Mouse (Mus musculus): Measurements from ENCODE around the gene Dclk1. TPM values are rescaled to one million over a fixed set of nuclear protein-coding genes. Genes with fewer than 3 reads are reported as not detected.

Gene Dclk1
- polyA plus RNA-seq, 1 experiment, result 2.2 TPM

GRCm38 (mm10) chr3:55223862-55224261, 18.3 kb upstream of the Dclk1 start:
- Histone ChIP-seq H3K79me3 (ENCODE audit: low read depth) (no peaks in the 10 kb centered on the region), H3K79me2 (ENCODE audit: control insufficient read depth, insufficient read depth) (no peaks in the 10 kb centered on the region), H3K27me3 (ENCODE audit: control insufficient read depth, insufficient read depth, insufficient read length) (no peaks in the 10 kb centered on the region), H3K4me3 (ENCODE audit: insufficient read depth, poor library complexity, severe bottlenecking) (no peak overlapping the region), H3ac (ENCODE audit: control insufficient read depth, insufficient read length, low read depth) (no peak overlapping the region), H3K36me3 (ENCODE audit: control insufficient read depth, insufficient read depth) (no peaks in the 10 kb centered on the region)
- no peak for TF ChIP-seq CEBPB (IDR thresholded peaks at IDR 0.05; ENCODE audit: low read depth)
- no peak for TF ChIP-seq MYOG (IDR thresholded peaks at IDR 0.05; ENCODE audit: control insufficient read depth, extremely low read depth, insufficient read length)
- no peak for TF ChIP-seq USF1 (IDR thresholded peaks at IDR 0.05; ENCODE audit: low read depth)
- no peak for TF ChIP-seq MYOD1 (IDR thresholded peaks at IDR 0.05; ENCODE audit: control insufficient read depth, insufficient read length, low read depth)
- no peak for TF ChIP-seq MAX (IDR thresholded peaks at IDR 0.05)
- TF ChIP-seq FOSL1 (IDR thresholded peaks at IDR 0.05; ENCODE audit: insufficient read depth, low read length, poor library complexity, severe bottlenecking), result no peak
- TF ChIP-seq CTCF (IDR thresholded peaks at IDR 0.05; ENCODE audit: control insufficient read depth, insufficient read depth, insufficient read length), result no peak

- TF ChIP-seq MYOD1 (IDR thresholded peaks at IDR 0.05; ENCODE audit: control insufficient read depth, insufficient read length, low read depth) (peak; percentile 95), MYOG (IDR thresholded peaks at IDR 0.05; ENCODE audit: control insufficient read depth, extremely low read depth, insufficient read length) (no peak), CTCF (IDR thresholded peaks at IDR 0.05; ENCODE audit: control insufficient read depth, insufficient read depth, insufficient read length) (no peak), FOSL1 (IDR thresholded peaks at IDR 0.05; ENCODE audit: insufficient read depth, low read length, poor library complexity, severe bottlenecking) (no peak), CEBPB (IDR thresholded peaks at IDR 0.05; ENCODE audit: low read depth) (no peak), USF1 (IDR thresholded peaks at IDR 0.05; ENCODE audit: low read depth) (peak; percentile 61)
- H3K79me3 ChIP-seq (ENCODE audit: low read depth), result no peaks in the 10 kb centered on the region
- H3ac ChIP-seq (ENCODE audit: control insufficient read depth, insufficient read length, low read depth), result no peak overlapping the region
- H3K27me3 ChIP-seq (ENCODE audit: control insufficient read depth, insufficient read depth, insufficient read length), result no peaks in the 10 kb centered on the region
- H3K4me3 ChIP-seq (ENCODE audit: insufficient read depth, poor library complexity, severe bottlenecking), result no peak overlapping the region
- H3K36me3 ChIP-seq (ENCODE audit: control insufficient read depth, insufficient read depth), result no peaks in the 10 kb centered on the region
- no peaks in the 10 kb centered on the region for H3K79me2 ChIP-seq (ENCODE audit: control insufficient read depth, insufficient read depth)
These were observed 15.5 kb upstream of the Dclk1 start for GRCm38 (mm10) chr3:55226501-55227213.

GRCm38 (mm10) chr3:55227214-55227581, 15.0 kb upstream of the Dclk1 start:
- H3ac ChIP-seq (ENCODE audit: control insufficient read depth, insufficient read length, low read depth), result no peak overlapping the region
- no peak overlapping the region for H3K4me3 ChIP-seq (ENCODE audit: insufficient read depth, poor library complexity, severe bottlenecking)
- H3K79me3 ChIP-seq (ENCODE audit: low read depth), result no peaks in the 10 kb centered on the region
- no peaks in the 10 kb centered on the region for H3K27me3 ChIP-seq (ENCODE audit: control insufficient read depth, insufficient read depth, insufficient read length)
- no peaks in the 10 kb centered on the region for H3K36me3 ChIP-seq (ENCODE audit: control insufficient read depth, insufficient read depth)
- no peaks in the 10 kb centered on the region for H3K79me2 ChIP-seq (ENCODE audit: control insufficient read depth, insufficient read depth)
- no peak for TF ChIP-seq FOSL1 (IDR thresholded peaks at IDR 0.05; ENCODE audit: insufficient read depth, low read length, poor library complexity, severe bottlenecking)
- TF ChIP-seq CTCF (IDR thresholded peaks at IDR 0.05; ENCODE audit: control insufficient read depth, insufficient read depth, insufficient read length), result no peak
- TF ChIP-seq CEBPB (IDR thresholded peaks at IDR 0.05; ENCODE audit: low read depth), result no peak
- no peak for TF ChIP-seq MYOG (IDR thresholded peaks at IDR 0.05; ENCODE audit: control insufficient read depth, extremely low read depth, insufficient read length)
- no peak for TF ChIP-seq MYOD1 (IDR thresholded peaks at IDR 0.05; ENCODE audit: control insufficient read depth, insufficient read length, low read depth)
- no peak for TF ChIP-seq USF1 (IDR thresholded peaks at IDR 0.05; ENCODE audit: low read depth)
- TF ChIP-seq MAX (IDR thresholded peaks at IDR 0.05), result no peak

- Histone ChIP-seq H3K36me3 (ENCODE audit: control insufficient read depth, insufficient read depth) (no peaks in the 10 kb centered on the region), H3K79me2 (ENCODE audit: control insufficient read depth, insufficient read depth) (no peaks in the 10 kb centered on the region), H3K27me3 (ENCODE audit: control insufficient read depth, insufficient read depth, insufficient read length) (no peaks in the 10 kb centered on the region), H3K4me3 (ENCODE audit: insufficient read depth, poor library complexity, severe bottlenecking) (peak overlapping the region; percentile 21), H3ac (ENCODE audit: control insufficient read depth, insufficient read length, low read depth) (peak overlapping the region; percentile 56), H3K79me3 (ENCODE audit: low read depth) (no peaks in the 10 kb centered on the region)
- TF ChIP-seq CTCF (IDR thresholded peaks at IDR 0.05; ENCODE audit: control insufficient read depth, insufficient read depth, insufficient read length) (no peak), FOSL1 (IDR thresholded peaks at IDR 0.05; ENCODE audit: insufficient read depth, low read length, poor library complexity, severe bottlenecking) (no peak), MYOG (IDR thresholded peaks at IDR 0.05; ENCODE audit: control insufficient read depth, extremely low read depth, insufficient read length) (no peak), MYOD1 (IDR thresholded peaks at IDR 0.05; ENCODE audit: control insufficient read depth, insufficient read length, low read depth) (no peak), MAX (IDR thresholded peaks at IDR 0.05) (no peak), USF1 (IDR thresholded peaks at IDR 0.05; ENCODE audit: low read depth) (no peak), CEBPB (IDR thresholded peaks at IDR 0.05; ENCODE audit: low read depth) (no peak)
These were observed 375 bp downstream of the Dclk1 start for GRCm38 (mm10) chr3:55242422-55243055.

GRCm38 (mm10) chr3:55243056-55243471, 900 bp downstream of the Dclk1 start:
- Histone ChIP-seq H3K79me2 (ENCODE audit: control insufficient read depth, insufficient read depth) (no peaks in the 10 kb centered on the region), H3K4me3 (ENCODE audit: insufficient read depth, poor library complexity, severe bottlenecking) (no peak overlapping the region), H3K27me3 (ENCODE audit: control insufficient read depth, insufficient read depth, insufficient read length) (no peaks in the 10 kb centered on the region), H3K36me3 (ENCODE audit: control insufficient read depth, insufficient read depth) (no peaks in the 10 kb centered on the region), H3ac (ENCODE audit: control insufficient read depth, insufficient read length, low read depth) (no peak overlapping the region), H3K79me3 (ENCODE audit: low read depth) (no peaks in the 10 kb centered on the region)
- TF ChIP-seq USF1 (IDR thresholded peaks at IDR 0.05; ENCODE audit: low read depth) (no peak), FOSL1 (IDR thresholded peaks at IDR 0.05; ENCODE audit: insufficient read depth, low read length, poor library complexity, severe bottlenecking) (no peak), MAX (IDR thresholded peaks at IDR 0.05) (no peak), MYOD1 (IDR thresholded peaks at IDR 0.05; ENCODE audit: control insufficient read depth, insufficient read length, low read depth) (no peak), MYOG (IDR thresholded peaks at IDR 0.05; ENCODE audit: control insufficient read depth, extremely low read depth, insufficient read length) (no peak), CTCF (IDR thresholded peaks at IDR 0.05; ENCODE audit: control insufficient read depth, insufficient read depth, insufficient read length) (no peak), CEBPB (IDR thresholded peaks at IDR 0.05; ENCODE audit: low read depth) (no peak)
